Mouse (Mus musculus): ENCODE results near the gene Ctbp2. TPM values are rescaled to one million over a fixed set of nuclear protein-coding genes. Genes with fewer than 3 reads are reported as not detected.

The Ctbp2 gene
- polyA plus RNA-seq, 1 experiment = 11.8 TPM

GRCm38 (mm10) chr7:132976079-132976478 is 148.1 kb downstream of the Ctbp2 start:
- H3K27ac ChIP-seq (ENCODE audit: insufficient read depth, low read length) = no peak overlapping the region
- H3K36me3 ChIP-seq (ENCODE audit: control insufficient read depth, insufficient read depth, low read length) = peaks cover 15% of the 10 kb centered on the region
- H3K4me1 ChIP-seq (ENCODE audit: control insufficient read depth, insufficient read depth, insufficient read length) = no peaks in the 10 kb centered on the region
- H3K27me3 ChIP-seq (ENCODE audit: control insufficient read depth, insufficient read depth, low read length) = no peaks in the 10 kb centered on the region
- 94% methylated on average over 2 of the region's 2 CpGs for WGBS
- no peak for DNase-seq (ENCODE audit: low read depth in 1 of 2, low spot score in 2 of 2)
- no peak overlapping the region for H3K4me3 ChIP-seq (ENCODE audit: extremely low read depth, insufficient read depth, insufficient read length)
- TF ChIP-seq CTCF (IDR thresholded peaks at IDR 0.05; ENCODE audit: extremely low read depth, insufficient read depth, insufficient read length, insufficient replicate concordance) = no peak
- TF ChIP-seq POLR2A (IDR thresholded peaks at IDR 0.05; ENCODE audit: low read depth, low read length) = no peak

GRCm38 (mm10) chr7:132972079-132972478 is 152.1 kb downstream of the Ctbp2 start:
- no peak for DNase-seq (ENCODE audit: low read depth in 1 of 2, low spot score in 2 of 2)
- no peak for TF ChIP-seq POLR2A (IDR thresholded peaks at IDR 0.05; ENCODE audit: low read depth, low read length)
- no peak for TF ChIP-seq CTCF (IDR thresholded peaks at IDR 0.05; ENCODE audit: extremely low read depth, insufficient read depth, insufficient read length, insufficient replicate concordance)
- H3K27me3 ChIP-seq (ENCODE audit: control insufficient read depth, insufficient read depth, low read length) = no peaks in the 10 kb centered on the region
- no peak overlapping the region for H3K4me3 ChIP-seq (ENCODE audit: extremely low read depth, insufficient read depth, insufficient read length)
- peaks cover 14% of the 10 kb centered on the region for H3K36me3 ChIP-seq (ENCODE audit: control insufficient read depth, insufficient read depth, low read length)
- no peaks in the 10 kb centered on the region for H3K4me1 ChIP-seq (ENCODE audit: control insufficient read depth, insufficient read depth, insufficient read length)
- H3K27ac ChIP-seq (ENCODE audit: insufficient read depth, low read length) = no peak overlapping the region
- WGBS = 92% methylated on average over 2 of the region's 2 CpGs

- no peak for DNase-seq (ENCODE audit: low read depth in 1 of 2, low spot score in 2 of 2)
- TF ChIP-seq POLR2A (IDR thresholded peaks at IDR 0.05; ENCODE audit: low read depth, low read length) = no peak
- no peak for TF ChIP-seq CTCF (IDR thresholded peaks at IDR 0.05; ENCODE audit: extremely low read depth, insufficient read depth, insufficient read length, insufficient replicate concordance)
- Histone ChIP-seq H3K4me3 (ENCODE audit: extremely low read depth, insufficient read depth, insufficient read length) (no peak overlapping the region), H3K27ac (ENCODE audit: insufficient read depth, low read length) (no peak overlapping the region), H3K36me3 (ENCODE audit: control insufficient read depth, insufficient read depth, low read length) (peaks cover 5% of the 10 kb centered on the region), H3K27me3 (ENCODE audit: control insufficient read depth, insufficient read depth, low read length) (no peaks in the 10 kb centered on the region), H3K4me1 (ENCODE audit: control insufficient read depth, insufficient read depth, insufficient read length) (no peaks in the 10 kb centered on the region)
- 90% methylated on average over 2 of the region's 2 CpGs for WGBS
Measured at GRCm38 (mm10) chr7:132965707-132966106, 158.4 kb downstream of the Ctbp2 start.

GRCm38 (mm10) chr7:132964395-132964794 is 159.8 kb downstream of the Ctbp2 start:
- Histone ChIP-seq H3K27ac (ENCODE audit: insufficient read depth, low read length) (no peak overlapping the region), H3K36me3 (ENCODE audit: control insufficient read depth, insufficient read depth, low read length) (peaks cover 5% of the 10 kb centered on the region), H3K4me1 (ENCODE audit: control insufficient read depth, insufficient read depth, insufficient read length) (no peaks in the 10 kb centered on the region), H3K27me3 (ENCODE audit: control insufficient read depth, insufficient read depth, low read length) (no peaks in the 10 kb centered on the region), H3K4me3 (ENCODE audit: extremely low read depth, insufficient read depth, insufficient read length) (no peak overlapping the region)
- 89% methylated on average over 3 of the region's 3 CpGs for WGBS
- DNase-seq (ENCODE audit: low read depth in 1 of 2, low spot score in 2 of 2) = no peak
- TF ChIP-seq POLR2A (IDR thresholded peaks at IDR 0.05; ENCODE audit: low read depth, low read length) (no peak), CTCF (IDR thresholded peaks at IDR 0.05; ENCODE audit: extremely low read depth, insufficient read depth, insufficient read length, insufficient replicate concordance) (no peak)

- no peak for TF ChIP-seq CTCF (IDR thresholded peaks at IDR 0.05; ENCODE audit: extremely low read depth, insufficient read depth, insufficient read length, insufficient replicate concordance)
- no peak for TF ChIP-seq POLR2A (IDR thresholded peaks at IDR 0.05; ENCODE audit: low read depth, low read length)
- no peak overlapping the region for H3K4me3 ChIP-seq (ENCODE audit: extremely low read depth, insufficient read depth, insufficient read length)
- no peaks in the 10 kb centered on the region for H3K27me3 ChIP-seq (ENCODE audit: control insufficient read depth, insufficient read depth, low read length)
- WGBS = 89% methylated on average over 3 of the region's 3 CpGs
- no peak for DNase-seq (ENCODE audit: low read depth in 1 of 2, low spot score in 2 of 2)
- H3K36me3 ChIP-seq (ENCODE audit: control insufficient read depth, insufficient read depth, low read length) = no peaks in the 10 kb centered on the region
- no peaks in the 10 kb centered on the region for H3K4me1 ChIP-seq (ENCODE audit: control insufficient read depth, insufficient read depth, insufficient read length)
- no peak overlapping the region for H3K27ac ChIP-seq (ENCODE audit: insufficient read depth, low read length)
Measured at GRCm38 (mm10) chr7:132950613-132951012, 173.5 kb downstream of the Ctbp2 start.

- H3K36me3 ChIP-seq (ENCODE audit: control insufficient read depth, insufficient read depth, low read length) = no peaks in the 10 kb centered on the region
- DNase-seq (ENCODE audit: low read depth in 1 of 2, low spot score in 2 of 2) = no peak
- no peaks in the 10 kb centered on the region for H3K27me3 ChIP-seq (ENCODE audit: control insufficient read depth, insufficient read depth, low read length)
- TF ChIP-seq POLR2A (IDR thresholded peaks at IDR 0.05; ENCODE audit: low read depth, low read length) (no peak), CTCF (IDR thresholded peaks at IDR 0.05; ENCODE audit: extremely low read depth, insufficient read depth, insufficient read length, insufficient replicate concordance) (no peak)
- no peak overlapping the region for H3K4me3 ChIP-seq (ENCODE audit: extremely low read depth, insufficient read depth, insufficient read length)
- H3K27ac ChIP-seq (ENCODE audit: insufficient read depth, low read length) = no peak overlapping the region
- no peaks in the 10 kb centered on the region for H3K4me1 ChIP-seq (ENCODE audit: control insufficient read depth, insufficient read depth, insufficient read length)
- WGBS = 94% methylated on average over 4 of the region's 4 CpGs
Measured at GRCm38 (mm10) chr7:132949968-132950367, 174.2 kb downstream of the Ctbp2 start.

- no peak overlapping the region for H3K27ac ChIP-seq (ENCODE audit: insufficient read depth, low read length)
- no peak for DNase-seq (ENCODE audit: low read depth in 1 of 2, low spot score in 2 of 2)
- WGBS = 88% methylated on average over 2 of the region's 2 CpGs
- TF ChIP-seq POLR2A (IDR thresholded peaks at IDR 0.05; ENCODE audit: low read depth, low read length) (no peak), CTCF (IDR thresholded peaks at IDR 0.05; ENCODE audit: extremely low read depth, insufficient read depth, insufficient read length, insufficient replicate concordance) (no peak)
- no peaks in the 10 kb centered on the region for H3K36me3 ChIP-seq (ENCODE audit: control insufficient read depth, insufficient read depth, low read length)
- H3K4me1 ChIP-seq (ENCODE audit: control insufficient read depth, insufficient read depth, insufficient read length) = no peaks in the 10 kb centered on the region
- H3K4me3 ChIP-seq (ENCODE audit: extremely low read depth, insufficient read depth, insufficient read length) = no peak overlapping the region
- no peaks in the 10 kb centered on the region for H3K27me3 ChIP-seq (ENCODE audit: control insufficient read depth, insufficient read depth, low read length)
Measured at GRCm38 (mm10) chr7:132940569-132940968, 183.6 kb downstream of the Ctbp2 start.
